Mouse (Mus musculus) olfactory bulb, adult 2 months (tissue): Measurements from ENCODE around the gene Daam2.

Source experiments
- CTCF ChIP-seq: fragments of 200-500 bp; IDR thresholded peaks from 2 replicates; pipeline ENCODE4 v1.5.1; 2012; ENCODE audit warnings: low read depth, mild to moderate bottlenecking, low read length, moderate library complexity; ENCODE audit not compliant: insufficient read depth
- POLR2A ChIP-seq: fragments of 200-500 bp; IDR thresholded peaks from 2 replicates; pipeline ENCODE4 v1.6.1; 2012; ENCODE audit warnings: mild to moderate bottlenecking, low read depth, low read length, moderate library complexity; ENCODE audit not compliant: insufficient read depth

GRCm38 (mm10) chr17:49416228-49416627, 147.9 kb downstream of the Daam2 start:
- TF ChIP-seq CTCF (no peak), POLR2A (no peak)
